Mouse (Mus musculus) myocyte (in vitro differentiated cells): ENCODE results near the gene Gm20379.

Source experiments
- E2F4 ChIP-seq: IDR thresholded peaks from one replicate; pipeline ENCODE4 v1.6.1; 2011; ENCODE audit warnings: mild to moderate bottlenecking, control low read depth, moderate library complexity; ENCODE audit not compliant: insufficient read depth
- MAX ChIP-seq: IDR thresholded peaks from one replicate; pipeline ENCODE4 v1.6.1; 2011; ENCODE audit warnings: low read depth, mild to moderate bottlenecking, control low read depth
- MYOG ChIP-seq, 3 experiments: IDR thresholded peaks; one replicate each; pipeline ENCODE4 v1.6.1; 2011; ENCODE audit warnings: control low read depth in 2 of 3, low read depth in 2 of 3, mild to moderate bottlenecking in 2 of 3; ENCODE audit not compliant: insufficient read length in 2 of 3, control insufficient read depth in 1 of 3, insufficient read depth in 1 of 3
- POLR2A ChIP-seq: IDR thresholded peaks from one replicate; pipeline ENCODE4 v1.6.1; 2011; ENCODE audit warnings: low read depth, mild to moderate bottlenecking, control low read depth, moderate library complexity; ENCODE audit not compliant: insufficient read length
- POLR2AphosphoS2 ChIP-seq: IDR thresholded peaks from one replicate; pipeline ENCODE4 v1.6.1; 2011; ENCODE audit warnings: low read depth, control low read depth; ENCODE audit not compliant: insufficient read length
- TCF3 ChIP-seq: IDR thresholded peaks from one replicate; pipeline ENCODE4 v1.6.1; 2011; ENCODE audit warnings: low read depth, control low read depth; ENCODE audit not compliant: insufficient read length
- USF1 ChIP-seq: IDR thresholded peaks from one replicate; pipeline ENCODE4 v1.6.1; 2011; ENCODE audit warnings: low read depth, mild to moderate bottlenecking, control low read depth, moderate library complexity

DNA sequence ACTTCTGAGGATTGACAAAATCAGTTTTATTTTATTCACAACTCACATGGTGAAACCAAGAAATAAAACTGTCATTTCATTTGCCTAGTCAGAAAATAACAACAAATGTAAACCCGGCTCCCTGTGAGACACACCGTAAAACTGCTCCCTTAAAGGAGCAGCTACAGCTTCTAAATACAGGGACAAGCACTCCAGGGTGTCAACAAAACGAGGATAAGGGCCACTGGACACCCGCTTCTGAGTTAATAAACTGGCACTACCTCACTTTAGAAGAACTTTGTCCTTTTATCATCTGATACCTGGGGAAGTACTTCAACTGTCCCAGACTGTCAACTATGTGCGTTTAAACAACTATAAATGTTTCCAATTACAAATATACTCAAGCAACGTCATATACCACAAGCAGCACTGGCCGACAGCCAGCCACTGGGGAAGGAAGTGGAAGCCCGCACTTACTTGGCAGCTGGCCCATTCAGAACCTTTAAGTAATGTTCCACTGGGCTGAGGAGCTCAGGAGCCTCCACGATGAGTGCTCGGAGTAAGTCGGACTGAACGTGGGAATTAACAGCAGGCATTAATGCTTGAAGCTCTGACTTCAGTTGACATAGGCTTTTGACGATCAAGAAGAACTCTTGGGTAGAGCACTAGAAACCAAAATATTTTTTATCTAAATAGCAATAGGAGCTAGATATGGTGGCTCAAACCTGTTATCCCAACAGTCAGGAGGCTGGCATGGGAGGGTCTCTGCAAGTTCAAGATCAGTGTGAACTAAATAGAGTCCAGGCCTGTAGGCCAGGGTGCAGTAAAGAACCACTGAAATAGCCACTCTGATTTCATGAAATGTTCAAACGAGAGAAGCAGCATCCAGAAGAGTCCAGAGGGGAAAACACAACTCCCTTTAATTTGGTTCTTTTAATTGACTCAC, 31.2 kb upstream of the Gm20379 start:
- TF ChIP-seq POLR2A (no peak), MAX (no peak), POLR2AphosphoS2 (no peak), E2F4 (no peak), MYOG (IDR thresholded peaks at IDR 0.05; ENCODE audit: control insufficient read depth in 1 of 3, insufficient read depth in 1 of 3, insufficient read length in 2 of 3, low read depth in 2 of 3) (no peak), USF1 (no peak), TCF3 (no peak)
